In genomic region chr3:41408423-41408820, GRCm38 (mm10) we compare ENCODE assay signal across 9 mouse cellular contexts.
DNase-seq lines count a peak whose midpoint lies in the region; ATAC-seq and TF ChIP-seq lines count a peak whose summit lies in the region.
"Had no signal": no experiment of that assay in that cellular context is flagged by ENCODE, and none has a peak within 500 bp of the region (broad histone marks: within the 10 kb centered on the region; RNA-seq: fewer than 3 reads in every experiment).

No protein-coding gene starts in this region.

- peak overlapping the region; percentile 58 for H3K9ac ChIP-seq in embryonic facial prominence, embryonic 14.5 days (ENCODE audit: low read depth, low read length)
- peak overlapping the region; percentile 74 for H3K9ac ChIP-seq in heart, embryonic 14.5 days (ENCODE audit: low read length)
- peak overlapping the region; percentile 46; the same call in 1 of the 2 replicates for H3K9ac ChIP-seq in kidney, postnatal 0 days (ENCODE audit: low read depth, low read length)
- no peak overlapping the region for H3K9ac ChIP-seq in liver, embryonic 13.5 days
- 0 out of 2 replicates have a peak overlapping the region, but pooled peaks have one; percentile 16 for H3K9ac ChIP-seq in stomach, embryonic 15.5 days

- H3K36me3 ChIP-seq in embryonic facial prominence, embryonic 14.5 days (ENCODE audit: control insufficient read depth, insufficient read depth, low read length), result no peaks in the 10 kb centered on the region
- no peaks in the 10 kb centered on the region for H3K36me3 ChIP-seq in heart, embryonic 14.5 days (ENCODE audit: control insufficient read depth, insufficient read depth, low read length)
- H3K36me3 ChIP-seq in kidney, postnatal 0 days (ENCODE audit: insufficient read depth, low read length), result no peaks in the 10 kb centered on the region
- no peaks in the 10 kb centered on the region for H3K36me3 ChIP-seq in liver, embryonic 13.5 days
- H3K36me3 ChIP-seq in stomach, embryonic 15.5 days, result no peaks in the 10 kb centered on the region

- ATAC-seq in embryonic facial prominence, embryonic 14.5 days (ENCODE audit: low read depth), result peak; percentile 94
- ATAC-seq in heart, embryonic 14.5 days (ENCODE audit: insufficient number of reproducible peaks, insufficient read depth, low FRiP score, low read depth), result peak; percentile 84
- ATAC-seq in kidney, postnatal 0 days (replicated peaks; ENCODE audit: low FRiP score, low read depth), result peak; percentile 88
- 0 out of 2 replicates have a peak, but pooled peaks have one; percentile 43 for ATAC-seq in liver, embryonic 13.5 days (ENCODE audit: low read depth)
- ATAC-seq in stomach, embryonic 15.5 days (ENCODE audit: insufficient read depth, low FRiP score, low read depth), result peak; percentile 91

- 8% methylated on average over 14 of the region's 14 CpGs for WGBS in embryonic facial prominence, embryonic 14.5 days
- WGBS in heart, embryonic 14.5 days, result 4% methylated on average over 14 of the region's 14 CpGs
- WGBS in kidney, postnatal 0 days, result 7% methylated on average over 14 of the region's 14 CpGs
- 9% methylated on average over 14 of the region's 14 CpGs for WGBS in liver, embryonic 13.5 days (ENCODE audit: insufficient replicate concordance)
- WGBS in stomach, embryonic 15.5 days, result 3% methylated on average over 14 of the region's 14 CpGs

- H3K9me3 ChIP-seq in embryonic facial prominence, embryonic 14.5 days (ENCODE audit: control insufficient read depth, low read length), result no peaks in the 10 kb centered on the region
- H3K9me3 ChIP-seq in heart, embryonic 14.5 days (ENCODE audit: control insufficient read depth, low read length), result no peaks in the 10 kb centered on the region
- no peaks in the 10 kb centered on the region for H3K9me3 ChIP-seq in kidney, postnatal 0 days (replicated peaks; ENCODE audit: low read length)
- no peaks in the 10 kb centered on the region for H3K9me3 ChIP-seq in liver, embryonic 13.5 days (replicated peaks)
- no peaks in the 10 kb centered on the region for H3K9me3 ChIP-seq in stomach, embryonic 15.5 days

- peak overlapping the region; percentile 65 for H3K4me2 ChIP-seq in embryonic facial prominence, embryonic 14.5 days (ENCODE audit: low read depth, low read length)
- H3K4me2 ChIP-seq in heart, embryonic 14.5 days (ENCODE audit: low read length), result peak overlapping the region; percentile 74
- peak overlapping the region; percentile 65 for H3K4me2 ChIP-seq in kidney, postnatal 0 days (ENCODE audit: low read length)
- peak overlapping the region; percentile 48 for H3K4me2 ChIP-seq in liver, embryonic 13.5 days
- H3K4me2 ChIP-seq in stomach, embryonic 15.5 days, result peak overlapping the region; percentile 61

- peaks cover 8% of the 10 kb centered on the region for H3K4me1 ChIP-seq in embryonic facial prominence, embryonic 14.5 days (ENCODE audit: control insufficient read depth, insufficient read depth, low read length)
- H3K4me1 ChIP-seq in heart, embryonic 14.5 days (ENCODE audit: control insufficient read depth in 2 of 2, insufficient read depth in 2 of 2, low read length in 2 of 2), result peaks cover 17 to 20% of the 10 kb centered on the region in 2 experiments
- no peaks in the 10 kb centered on the region for H3K4me1 ChIP-seq in kidney, postnatal 0 days (replicated peaks; ENCODE audit: insufficient read depth, low read length)
- H3K4me1 ChIP-seq in liver, embryonic 13.5 days (replicated peaks), result no peaks in the 10 kb centered on the region
- H3K4me1 ChIP-seq in stomach, embryonic 15.5 days, result peaks cover 9% of the 10 kb centered on the region

- H3K4me3 ChIP-seq in embryonic facial prominence, embryonic 14.5 days (ENCODE audit: low read depth, low read length), result peak overlapping the region; percentile 35
- peak overlapping the region; percentile 37 to 41 for H3K4me3 ChIP-seq in heart, embryonic 14.5 days (ENCODE audit: control insufficient read depth in 1 of 2, insufficient read depth in 1 of 2, low read depth in 1 of 2, low read length in 2 of 2)
- H3K4me3 ChIP-seq in kidney, postnatal 0 days (replicated peaks; ENCODE audit: low read depth, low read length), result peak overlapping the region; percentile 23
- H3K4me3 ChIP-seq in liver, embryonic 13.5 days (replicated peaks), result peak overlapping the region; percentile 22; the same call in 1 of the 2 replicates
- peak overlapping the region; percentile 35 for H3K4me3 ChIP-seq in stomach, embryonic 15.5 days (replicated peaks)

- peak; percentile 20 for DNase-seq in 3134 (ENCODE audit: extremely low read depth, insufficient read length, low spot score)
- peak; percentile 68 for DNase-seq in adrenal gland, postnatal 25 days
- peak; percentile 87 for DNase-seq in embryonic facial prominence, embryonic 14.5 days (ENCODE audit: low spot score)
- peak; percentile 71 for DNase-seq in kidney, postnatal 0 days (ENCODE audit: low spot score)
- peak; percentile 8 for DNase-seq in liver, embryonic 13.5 days
- DNase-seq in naive thymus-derived CD4-positive, alpha-beta T cell, adult 2 months (ENCODE audit: low read depth), result peak; percentile 76

- TF ChIP-seq CTCF in kidney, postnatal 0 days (IDR thresholded peaks at IDR 0.05; ENCODE audit: low read depth), result no peak

- no peaks in the 10 kb centered on the region for H3K27me3 ChIP-seq in embryonic facial prominence, embryonic 14.5 days (replicated peaks; ENCODE audit: control insufficient read depth, insufficient read depth, low read length)
- no peaks in the 10 kb centered on the region for H3K27me3 ChIP-seq in heart, embryonic 14.5 days (ENCODE audit: control insufficient read depth, insufficient read depth, low read length)
- no peaks in the 10 kb centered on the region for H3K27me3 ChIP-seq in kidney, postnatal 0 days (ENCODE audit: insufficient read depth, low read length)
- H3K27me3 ChIP-seq in liver, embryonic 13.5 days, result no peaks in the 10 kb centered on the region
- no peaks in the 10 kb centered on the region for H3K27me3 ChIP-seq in stomach, embryonic 15.5 days (replicated peaks)
- H3K27me3 ChIP-seq: Patski had no signal

- no peak overlapping the region for H3K27ac ChIP-seq in embryonic facial prominence, embryonic 14.5 days (replicated peaks; ENCODE audit: low read depth, low read length)
- peak overlapping the region; percentile 94 to 96 for H3K27ac ChIP-seq in heart, embryonic 14.5 days (replicated peaks in 1 of 2; ENCODE audit: control insufficient read depth in 1 of 2, insufficient read depth in 1 of 2, low read depth in 2 of 2, low read length in 2 of 2)
- peak overlapping the region; percentile 54 for H3K27ac ChIP-seq in kidney, postnatal 0 days
- H3K27ac ChIP-seq in liver, embryonic 13.5 days, result no peak overlapping the region
- H3K27ac ChIP-seq in stomach, embryonic 15.5 days, result peak overlapping the region; percentile 68

Comparison
In these comparisons a context has a peak if more than half of its experiments do, and no peak if none do; other contexts are left out.
1. DNase-seq: peak in every context shown above with its lines; median percentile 87 in embryonic facial prominence, embryonic 14.5 days; 76 in naive thymus-derived CD4-positive, alpha-beta T cell, adult 2 months; 71 in kidney, postnatal 0 days; 68 in adrenal gland, postnatal 25 days; 20 in 3134; 8 in liver, embryonic 13.5 days.
2. ATAC-seq: peak in every context shown above with its lines; median percentile 94 in embryonic facial prominence, embryonic 14.5 days; 91 in stomach, embryonic 15.5 days; 88 in kidney, postnatal 0 days; 84 in heart, embryonic 14.5 days; 43 in liver, embryonic 13.5 days.
3. H3K27ac ChIP-seq: peak in heart, embryonic 14.5 days (2 of 2), kidney, postnatal 0 days (single experiment) and stomach, embryonic 15.5 days (single experiment); none in embryonic facial prominence, embryonic 14.5 days (single experiment) and liver, embryonic 13.5 days (single experiment).
4. Peak in every context shown above with its lines, with median percentiles within 50 percentile points of each other: H3K4me2 ChIP-seq and H3K4me3 ChIP-seq.